Mouse (Mus musculus) kidney, adult 2 months (tissue): ENCODE data around the gene Ssr2. TPM values are rescaled to one million over a fixed set of nuclear protein-coding genes. Genes with fewer than 3 reads are reported as not detected.

Experiments used
- DNase-seq: peaks from one replicate; pipeline ENCODE4 v3.0.0; 2021
- H3K27ac ChIP-seq: fragments of 200-500 bp; 2 replicates; pipeline ENCODE4 v1.5.1; 2012; ENCODE audit warnings: low read depth, low read length, control low read depth, inconsistent platforms; ENCODE audit not compliant: insufficient read depth
- H3K27me3 ChIP-seq: fragments of 200-500 bp; replicated peaks from 2 replicates; pipeline ENCODE4 v1.6.1; 2012; ENCODE audit warnings: mild to moderate bottlenecking, moderate library complexity, low read length, inconsistent platforms; ENCODE audit not compliant: control insufficient read depth, insufficient read depth
- H3K36me3 ChIP-seq: fragments of 200-500 bp; 2 replicates; pipeline ENCODE4 v1.6.1; 2012; ENCODE audit warnings: mild to moderate bottlenecking, moderate library complexity, low read length, inconsistent platforms; ENCODE audit not compliant: control insufficient read depth, insufficient read depth
- H3K4me1 ChIP-seq: fragments of 200-500 bp; 2 replicates; pipeline ENCODE4 v1.6.1; 2011; ENCODE audit warnings: low read length; ENCODE audit not compliant: control insufficient read depth, insufficient read depth
- H3K4me3 ChIP-seq: fragments of 200-500 bp; 2 replicates; pipeline ENCODE4 v1.5.1; 2011; ENCODE audit warnings: mild to moderate bottlenecking, low read depth, low read length, control low read depth; ENCODE audit not compliant: insufficient read depth
- CTCF ChIP-seq: fragments of 200-500 bp; conservative IDR thresholded peaks from 2 replicates; pipeline ENCODE4 v1.5.1; 2011; ENCODE audit warnings: low read depth, mild to moderate bottlenecking, control low read depth, low read length, moderate library complexity, mixed read lengths; ENCODE audit not compliant: insufficient read depth, insufficient read length
- POLR2A ChIP-seq: fragments of 200-500 bp; IDR thresholded peaks from one replicate; pipeline ENCODE4 v1.6.1; 2011; ENCODE audit warnings: low read depth, low read length, control low read depth
- WGBS: fragments of 180-500 bp; shearing (Covaris S2); methylation state at CpG from one replicate; pipeline ENCODE4 v1.1.7; 2018; 5-methylcytosine and 5-hydroxymethylcytosine counted together
- polyA plus RNA-seq: library from polyadenylated mRNA; depleted of rRNA; stranded (reverse); fragments of >200 nt; gene quantifications from 2 replicates; pipeline ENCODE4 v1.2.3, GENCODE M21; 2012

The Ssr2 gene
- polyA plus RNA-seq, 1 experiment = 180 TPM

DNA sequence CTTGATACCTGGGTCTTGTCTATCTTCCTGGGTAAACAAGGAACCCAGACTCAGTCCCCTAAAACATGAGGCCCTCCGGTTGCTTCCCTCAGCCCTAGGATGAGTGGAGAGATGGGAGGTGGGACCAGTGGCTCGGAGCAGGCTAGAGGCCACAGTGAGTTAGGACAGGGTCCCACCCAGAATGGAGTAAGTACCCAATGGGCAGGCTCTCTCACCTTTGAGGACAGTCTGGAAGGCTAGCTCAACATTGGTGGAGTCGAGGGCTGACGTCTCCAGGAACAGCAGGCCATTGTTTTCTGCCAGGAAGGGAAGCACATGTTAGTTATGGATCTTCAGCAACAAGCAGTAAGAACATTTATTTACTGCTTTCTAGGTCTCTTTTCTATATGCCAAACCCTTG is 33.2 kb upstream of the Ssr2 start:
- Histone ChIP-seq H3K36me3 (no peaks in the 10 kb centered on the region), H3K27ac (no peak overlapping the region), H3K4me3 (no peak overlapping the region), H3K27me3 (no peaks in the 10 kb centered on the region), H3K4me1 (no peaks in the 10 kb centered on the region)
- no peak for DNase-seq
- 77% methylated on average over 4 of the region's 4 CpGs for WGBS
- TF ChIP-seq CTCF (no peak), POLR2A (no peak)

- TF ChIP-seq CTCF (no peak), POLR2A (no peak)
- Histone ChIP-seq H3K4me3 (no peak overlapping the region), H3K27me3 (no peaks in the 10 kb centered on the region), H3K36me3 (no peaks in the 10 kb centered on the region), H3K27ac (no peak overlapping the region), H3K4me1 (no peaks in the 10 kb centered on the region)
- WGBS = 88% methylated on average over 8 of the region's 8 CpGs
- no peak for DNase-seq
These were observed 32.5 kb upstream of the Ssr2 start for GRCm38 (mm10) chr3:88543174-88543573.

DNA sequence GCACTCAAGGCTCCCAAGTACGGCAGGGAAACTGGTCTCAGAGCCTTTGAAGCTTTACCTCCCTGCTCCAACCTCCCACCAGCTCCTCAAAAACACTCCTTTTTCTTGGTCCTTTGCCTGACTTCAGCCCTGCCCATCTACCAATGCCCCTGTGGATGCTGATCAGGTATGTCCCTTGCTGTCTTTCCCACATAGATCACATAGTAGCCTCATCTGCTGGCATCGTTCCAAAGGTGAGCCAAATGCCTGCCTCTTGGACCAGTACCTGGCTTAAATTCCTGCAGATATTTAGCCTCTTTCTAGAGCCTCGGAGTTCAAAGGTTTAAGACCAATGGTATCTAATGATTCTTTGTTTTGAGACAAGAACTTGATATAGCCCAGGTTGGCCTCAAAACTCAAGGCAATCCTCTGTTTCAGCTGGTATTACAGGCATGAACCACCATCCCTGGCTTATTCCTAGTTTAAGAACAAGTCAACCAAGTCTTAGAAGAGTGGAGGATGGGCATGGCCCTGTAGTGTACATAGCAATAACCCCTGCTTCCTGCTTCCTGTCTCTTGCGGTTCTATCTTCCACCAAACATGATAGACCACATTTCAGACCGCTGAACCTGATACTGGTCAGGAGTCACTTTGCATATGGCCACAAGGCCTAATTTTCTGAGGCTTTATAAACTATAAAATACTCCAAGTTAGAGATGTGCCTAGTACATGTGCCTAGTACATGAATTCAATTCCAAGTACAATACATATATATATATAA is 31.8 kb upstream of the Ssr2 start:
- H3K4me3 ChIP-seq = no peak overlapping the region
- TF ChIP-seq CTCF (no peak), POLR2A (no peak)
- H3K27me3 ChIP-seq = no peaks in the 10 kb centered on the region
- WGBS = 65% methylated on average over 5 of the region's 5 CpGs
- no peaks in the 10 kb centered on the region for H3K36me3 ChIP-seq
- H3K4me1 ChIP-seq = no peaks in the 10 kb centered on the region
- H3K27ac ChIP-seq = no peak overlapping the region
- DNase-seq = no peak

DNA sequence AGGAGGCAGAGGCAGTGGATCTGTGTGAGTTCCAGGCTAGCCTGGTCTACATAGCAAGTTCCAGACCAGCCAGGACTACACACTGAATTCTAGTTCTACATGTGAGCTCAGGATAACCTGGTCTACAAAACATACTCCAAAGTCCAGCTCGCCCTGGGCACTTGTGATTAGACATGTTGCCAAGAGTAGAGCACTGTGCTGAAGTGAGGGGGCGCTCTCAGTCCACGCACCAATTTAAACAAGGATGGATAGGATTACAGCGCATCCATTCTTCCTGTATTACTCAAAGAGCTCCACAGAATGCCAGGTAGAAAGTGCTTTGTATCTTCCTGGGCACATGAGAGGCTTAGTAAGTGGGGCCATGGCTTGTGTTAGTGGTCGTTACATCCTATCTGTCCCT is 31.2 kb upstream of the Ssr2 start:
- Histone ChIP-seq H3K27ac (no peak overlapping the region), H3K36me3 (no peaks in the 10 kb centered on the region), H3K4me3 (no peak overlapping the region), H3K4me1 (no peaks in the 10 kb centered on the region), H3K27me3 (no peaks in the 10 kb centered on the region)
- DNase-seq = peak; percentile 45
- TF ChIP-seq CTCF (peak; percentile 71), POLR2A (no peak)
- WGBS = 47% methylated on average over 5 of the region's 5 CpGs

GRCm38 (mm10) chr3:88544955-88545591 is 30.6 kb upstream of the Ssr2 start:
- no peak overlapping the region for H3K27ac ChIP-seq
- no peaks in the 10 kb centered on the region for H3K4me1 ChIP-seq
- no peaks in the 10 kb centered on the region for H3K36me3 ChIP-seq
- H3K4me3 ChIP-seq = no peak overlapping the region
- H3K27me3 ChIP-seq = no peaks in the 10 kb centered on the region
- no peak for DNase-seq
- TF ChIP-seq POLR2A (no peak), CTCF (no peak)
- 67% methylated on average over 20 of the region's 20 CpGs for WGBS

DNA sequence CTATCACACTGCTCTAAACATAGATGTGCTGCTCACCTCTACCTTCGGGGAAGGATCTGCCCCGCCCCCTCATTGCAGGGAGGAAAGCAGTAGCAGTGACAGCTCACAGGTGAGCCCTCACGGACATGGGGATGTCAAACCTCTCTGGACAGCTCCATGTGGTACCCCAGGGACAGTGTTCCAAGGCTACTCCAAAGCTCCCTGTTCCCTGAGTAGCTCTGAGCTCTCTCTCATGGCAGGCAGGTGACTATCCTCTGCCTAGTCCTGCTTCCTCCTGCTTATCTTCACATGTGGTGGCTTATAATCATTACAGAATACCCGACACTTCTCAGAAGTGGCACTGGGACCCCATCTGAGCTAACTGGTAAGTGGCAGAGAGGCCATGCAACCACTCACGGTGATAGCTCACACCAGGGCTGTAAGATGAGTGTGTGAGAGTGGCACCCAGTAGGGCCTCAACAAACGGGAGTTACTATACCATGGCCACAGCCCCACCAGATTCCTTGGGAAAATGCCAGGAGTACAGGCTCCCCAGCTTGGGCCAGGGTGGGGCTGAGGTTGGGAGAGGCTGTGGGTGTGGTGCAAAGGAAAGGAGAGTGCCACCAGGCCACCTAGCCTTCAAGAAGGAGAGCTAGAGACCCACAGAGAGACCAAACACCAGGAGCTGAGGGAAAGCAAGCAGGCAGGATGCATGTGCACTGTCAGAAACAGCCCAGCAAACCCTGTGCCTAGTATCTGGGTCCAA is 28.8 kb upstream of the Ssr2 start:
- no peak for DNase-seq
- no peak overlapping the region for H3K27ac ChIP-seq

More for the DNA sequence above, 28.8 kb upstream of the Ssr2 start:
- Histone ChIP-seq H3K27me3 (no peaks in the 10 kb centered on the region), H3K4me1 (peaks cover 10% of the 10 kb centered on the region; the same call in 1 of the 2 replicates), H3K4me3 (no peak overlapping the region), H3K36me3 (no peaks in the 10 kb centered on the region)
- 73% methylated on average over 6 of the region's 6 CpGs for whole genome bisulfite sequencing
- TF ChIP-seq POLR2A = no peak
- TF ChIP-seq CTCF = no peak
